9 mouse cellular contexts compared by ENCODE assay signal in genomic region chr1:193541934-193542580, GRCm38 (mm10).
DNase-seq lines count a peak whose midpoint lies in the region; ATAC-seq and TF ChIP-seq lines count a peak whose summit lies in the region.
"Had no signal": no experiment of that assay in that cellular context is flagged by ENCODE, and none has a peak within 500 bp of the region (broad histone marks: within the 10 kb centered on the region; RNA-seq: fewer than 3 reads in every experiment).

No protein-coding gene starts in this region.

- H3K4me1 ChIP-seq in hindbrain, embryonic 12.5 days = peaks cover 9% of the 10 kb centered on the region
- peaks cover 28% of the 10 kb centered on the region for H3K4me1 ChIP-seq in neural tube, embryonic 15.5 days
- no peaks in the 10 kb centered on the region for H3K4me1 ChIP-seq in cerebellum, adult 2 months (ENCODE audit: control insufficient read depth, insufficient read depth, low read length)

- peak; percentile 68 for ATAC-seq in hindbrain, embryonic 12.5 days (ENCODE audit: low FRiP score)
- no peak for ATAC-seq in neural tube, embryonic 15.5 days (ENCODE audit: low FRiP score)
- no peak for ATAC-seq in granulocyte monocyte progenitor cell, adult 5-6 weeks (replicated peaks; ENCODE audit: poor library complexity, severe bottlenecking)

- no peak for TF ChIP-seq POLR2A in cerebellum, adult 2 months (IDR thresholded peaks at IDR 0.05; ENCODE audit: borderline replicate concordance, insufficient read depth, low read length)

- H3K4me3 ChIP-seq in layer of hippocampus, adult 2 months = no peak overlapping the region
- no peak overlapping the region for H3K4me3 ChIP-seq in hindbrain, embryonic 12.5 days
- no peak overlapping the region for H3K4me3 ChIP-seq in neural tube, embryonic 15.5 days (replicated peaks)
- H3K4me3 ChIP-seq in cerebellum, adult 2 months (replicated peaks; ENCODE audit: insufficient read depth, low read depth, low read length) = no peak overlapping the region
- H3K4me3 ChIP-seq: limb, embryonic 12.5 days had no signal

- peak; percentile 19 to 34 for DNase-seq in adrenal gland, adult (ENCODE audit: inconsistent age in 2 of 2, low spot score in 1 of 2)
- DNase-seq in adrenal gland, postnatal 25 days = no peak
- DNase-seq in layer of hippocampus, adult 2 months (ENCODE audit: low spot score in 2 of 2) = no peak
- DNase-seq in layer of hippocampus, adult 9-10 months (ENCODE audit: low spot score) = no peak
- DNase-seq in cerebellum, adult 2 months = no peak

- no peaks in the 10 kb centered on the region for H3K36me3 ChIP-seq in hindbrain, embryonic 12.5 days
- no peaks in the 10 kb centered on the region for H3K36me3 ChIP-seq in neural tube, embryonic 15.5 days
- H3K36me3 ChIP-seq: limb, embryonic 12.5 days had no signal

- H3K27me3 ChIP-seq in hindbrain, embryonic 12.5 days = no peaks in the 10 kb centered on the region
- H3K27me3 ChIP-seq in neural tube, embryonic 15.5 days (replicated peaks) = no peaks in the 10 kb centered on the region
- no peaks in the 10 kb centered on the region for H3K27me3 ChIP-seq in cerebellum, adult 2 months (ENCODE audit: control insufficient read depth, insufficient read depth, low read length)
- H3K27me3 ChIP-seq: limb, embryonic 12.5 days had no signal

- 20% methylated on average over 13 of the region's 13 CpGs for WGBS in hindbrain, embryonic 12.5 days
- 23% methylated on average over 13 of the region's 13 CpGs for WGBS in neural tube, embryonic 15.5 days
- WGBS in cerebellum, adult 2 months = 35% methylated on average over 13 of the region's 13 CpGs

- 0 out of 2 replicates have a peak overlapping the region, but pooled peaks have one; percentile 27 for H3K9ac ChIP-seq in hindbrain, embryonic 12.5 days
- no peak overlapping the region for H3K9ac ChIP-seq in neural tube, embryonic 15.5 days (replicated peaks)
- H3K9ac ChIP-seq: limb, embryonic 12.5 days had no signal

- H3K4me2 ChIP-seq in hindbrain, embryonic 12.5 days (replicated peaks) = peak overlapping the region; percentile 34
- H3K4me2 ChIP-seq in neural tube, embryonic 15.5 days = no peak overlapping the region
- H3K4me2 ChIP-seq: limb, embryonic 12.5 days had no signal

- H3K9me3 ChIP-seq in hindbrain, embryonic 12.5 days (replicated peaks) = no peaks in the 10 kb centered on the region
- H3K9me3 ChIP-seq in neural tube, embryonic 15.5 days (replicated peaks) = no peaks in the 10 kb centered on the region
- H3K9me3 ChIP-seq: limb, embryonic 12.5 days had no signal

- no peak for TF ChIP-seq CTCF in layer of hippocampus, adult 2 months (conservative IDR thresholded peaks at IDR 0.05)
- no peak for TF ChIP-seq CTCF in cerebellum, adult 2 months (IDR thresholded peaks at IDR 0.05; ENCODE audit: borderline replicate concordance, insufficient read depth, low read depth, low read length)

- H3K27ac ChIP-seq in layer of hippocampus, adult 2 months = peak overlapping the region; percentile 14; the same call in 1 of the 2 replicates
- H3K27ac ChIP-seq in hindbrain, embryonic 12.5 days = no peak overlapping the region
- H3K27ac ChIP-seq in neural tube, embryonic 15.5 days (replicated peaks) = 0 out of 2 replicates have a peak overlapping the region, but pooled peaks have one; percentile 25
- H3K27ac ChIP-seq in cerebellum, adult 2 months (ENCODE audit: insufficient read depth, low read length) = no peak overlapping the region
- H3K27ac ChIP-seq: limb, embryonic 12.5 days had no signal

Comparison
In these comparisons a context has a peak if more than half of its experiments do, and no peak if none do; other contexts are left out.
1. DNase-seq: peak in adrenal gland, adult (2 of 2); none in adrenal gland, postnatal 25 days (single experiment), layer of hippocampus, adult 2 months (0 of 2), layer of hippocampus, adult 9-10 months (single experiment) and cerebellum, adult 2 months (0 of 2).
2. H3K27ac ChIP-seq: peak in layer of hippocampus, adult 2 months (single experiment) and neural tube, embryonic 15.5 days (single experiment); none in hindbrain, embryonic 12.5 days (single experiment) and cerebellum, adult 2 months (single experiment).